Mouse (Mus musculus) heart, embryonic 13.5 days (tissue): ENCODE measurements around the gene Sh3pxd2a. TPM values are rescaled to one million over a fixed set of nuclear protein-coding genes. Genes with fewer than 3 reads are reported as not detected.

Source experiments
- ATAC-seq: fragments of 200-750 bp; cut with Nextera tagmentation; 2 replicates; pipeline ENCODE4 v1.8.0; 2017; ENCODE audit warnings: moderate TSS enrichment; ENCODE audit not compliant: insufficient number of reproducible peaks, low FRiP score, low TSS enrichment; ENCODE audit errors: extremely low read depth
- H3K27ac ChIP-seq: fragments of 300-500 bp; sonication (generic); replicated peaks from 2 replicates; pipeline ENCODE4 v1.5.1; 2015; ENCODE audit warnings: moderate library complexity, mild to moderate bottlenecking, inconsistent platforms
- H3K27me3 ChIP-seq: fragments of 300-500 bp; sonication (generic); replicated peaks from 2 replicates; pipeline ENCODE4 v1.6.1; 2015; ENCODE audit warnings: mild to moderate bottlenecking, inconsistent platforms
- H3K36me3 ChIP-seq: fragments of 300-500 bp; sonication (generic); 2 replicates; pipeline ENCODE4 v1.6.1; 2015; ENCODE audit warnings: mild to moderate bottlenecking, inconsistent platforms
- H3K4me1 ChIP-seq: fragments of 300-500 bp; sonication (generic); 2 replicates; pipeline ENCODE4 v1.6.1; 2015; ENCODE audit warnings: inconsistent platforms
- H3K4me2 ChIP-seq: fragments of 300-500 bp; sonication (generic); 2 replicates; pipeline ENCODE4 v1.6.1; 2015; ENCODE audit warnings: inconsistent platforms, mild to moderate bottlenecking, moderate library complexity
- H3K4me3 ChIP-seq: fragments of 300-500 bp; sonication (generic); 2 replicates; pipeline ENCODE4 v1.5.1; 2015; ENCODE audit warnings: moderate library complexity, mild to moderate bottlenecking, inconsistent platforms
- H3K9ac ChIP-seq: fragments of 300-500 bp; sonication (generic); 2 replicates; pipeline ENCODE4 v1.6.1; 2015; ENCODE audit warnings: inconsistent platforms, mild to moderate bottlenecking, moderate library complexity
- H3K9me3 ChIP-seq: fragments of 300-500 bp; sonication (generic); 2 replicates; pipeline ENCODE4 v1.6.1; 2016; ENCODE audit warnings: inconsistent platforms
- WGBS: fragments of 180-500 bp; shearing (Covaris S2); methylation state at CpG from one replicate; pipeline ENCODE4 v1.1.7; 2015; ENCODE audit warnings: mixed read lengths; 5-methylcytosine and 5-hydroxymethylcytosine counted together
- polyA plus RNA-seq: library from polyadenylated mRNA; unstranded; fragments of >200 nt; fragmentation: Nextera tagmentation; extraction: Ambion mirVana; gene quantifications from 2 replicates; pipeline ENCODE4 v1.2.1, GENCODE M21; 2015

Sh3pxd2a gene
- polyA plus RNA-seq, 1 experiment from 2014 or later: 5.7 TPM

DNA sequence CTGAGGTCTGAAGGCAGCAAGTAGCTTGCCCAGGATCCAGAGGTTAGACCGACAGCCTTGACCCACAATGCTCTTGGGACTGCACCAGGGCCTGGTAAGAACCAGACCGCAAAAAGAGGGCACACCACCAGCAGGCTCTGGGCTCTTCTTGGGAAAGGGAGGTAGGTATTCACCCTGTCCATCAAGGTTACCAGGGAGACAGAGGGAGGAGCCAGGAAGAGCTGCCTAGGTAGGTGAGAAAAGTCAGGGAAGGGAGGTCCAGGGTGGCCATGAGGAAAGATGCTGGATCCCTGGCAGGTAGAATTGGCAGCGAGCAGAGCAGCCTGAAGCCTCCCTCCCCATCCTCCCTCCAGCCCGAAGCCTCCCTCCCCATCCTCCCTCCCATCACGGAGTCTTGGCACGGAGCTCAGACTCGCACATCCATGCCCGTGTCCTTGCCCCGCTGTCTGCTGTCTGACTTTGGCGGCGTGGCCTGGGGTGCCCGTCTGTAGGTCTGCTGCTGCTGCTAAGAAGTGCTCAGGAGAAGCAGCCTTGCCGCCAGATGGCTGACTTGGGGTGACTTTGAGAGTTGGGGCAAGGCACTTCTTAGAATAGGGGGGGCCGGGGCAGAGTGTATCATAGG is 115.7 kb downstream of the Sh3pxd2a start:
- WGBS: 80% methylated on average over 13 of the region's 14 CpGs
- Histone ChIP-seq H3K4me2 (no peak overlapping the region), H3K4me1 (peaks cover 23% of the 10 kb centered on the region), H3K27me3 (peaks cover 18% of the 10 kb centered on the region), H3K9me3 (no peaks in the 10 kb centered on the region), H3K27ac (no peak overlapping the region), H3K4me3 (no peak overlapping the region), H3K36me3 (peaks cover 5% of the 10 kb centered on the region), H3K9ac (no peak overlapping the region)
- ATAC-seq: no peak

DNA sequence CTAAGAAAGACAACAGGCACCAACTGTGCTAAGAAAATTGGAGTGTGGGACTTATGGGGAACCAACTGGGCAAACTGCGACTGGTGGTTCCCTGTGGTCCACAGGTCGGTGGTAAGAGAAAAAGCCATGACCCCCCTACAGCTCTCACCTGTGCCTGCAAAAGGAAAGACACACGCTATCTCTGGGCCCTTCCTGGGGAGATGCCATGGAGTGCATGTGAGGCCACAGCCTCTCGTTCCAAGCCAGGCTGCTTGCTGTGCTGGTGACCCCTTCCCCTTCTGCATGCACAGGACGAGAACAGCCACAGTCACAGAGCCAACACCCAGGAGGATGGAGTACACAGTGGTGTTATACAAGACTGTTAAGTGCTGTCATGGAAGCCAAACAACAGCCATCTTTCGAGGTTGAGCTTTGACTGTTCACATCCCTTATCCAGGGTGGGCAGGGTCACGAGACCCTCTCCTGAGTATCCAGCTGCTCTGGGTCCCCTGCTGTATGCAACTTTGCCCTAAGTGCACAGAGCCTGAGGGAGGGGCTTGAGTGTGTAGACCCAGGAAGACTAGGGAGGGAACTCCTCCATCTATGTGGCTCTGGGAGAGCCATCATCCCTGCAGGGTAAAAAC is 117.1 kb downstream of the Sh3pxd2a start:
- Histone ChIP-seq H3K36me3 (peaks cover 4% of the 10 kb centered on the region), H3K9me3 (no peaks in the 10 kb centered on the region), H3K4me3 (no peak overlapping the region), H3K27ac (no peak overlapping the region), H3K4me1 (peaks cover 31% of the 10 kb centered on the region), H3K9ac (no peak overlapping the region), H3K27me3 (peaks cover 31% of the 10 kb centered on the region), H3K4me2 (no peak overlapping the region)
- ATAC-seq: no peak
- 71% methylated on average over 7 of the region's 7 CpGs for WGBS

GRCm38 (mm10) chr19:47346606-47347005 is 117.6 kb downstream of the Sh3pxd2a start:
- H3K36me3 ChIP-seq: peaks cover 4% of the 10 kb centered on the region
- H3K4me3 ChIP-seq: no peak overlapping the region
- H3K4me1 ChIP-seq: peaks cover 31% of the 10 kb centered on the region
- WGBS: 47% methylated on average over 8 of the region's 8 CpGs
- H3K27me3 ChIP-seq: peaks cover 33% of the 10 kb centered on the region
- ATAC-seq: no peak
- no peak overlapping the region for H3K4me2 ChIP-seq
- no peak overlapping the region for H3K27ac ChIP-seq
- H3K9ac ChIP-seq: no peak overlapping the region
- H3K9me3 ChIP-seq: no peaks in the 10 kb centered on the region

- WGBS: 61% methylated on average over 6 of the region's 6 CpGs
- Histone ChIP-seq H3K4me2 (no peak overlapping the region), H3K4me3 (no peak overlapping the region), H3K36me3 (peaks cover 4% of the 10 kb centered on the region), H3K4me1 (peaks cover 31% of the 10 kb centered on the region), H3K27me3 (peaks cover 33% of the 10 kb centered on the region), H3K27ac (no peak overlapping the region), H3K9me3 (no peaks in the 10 kb centered on the region), H3K9ac (no peak overlapping the region)
- no peak for ATAC-seq
Observed at GRCm38 (mm10) chr19:47345851-47346568, 118.2 kb downstream of the Sh3pxd2a start.

DNA sequence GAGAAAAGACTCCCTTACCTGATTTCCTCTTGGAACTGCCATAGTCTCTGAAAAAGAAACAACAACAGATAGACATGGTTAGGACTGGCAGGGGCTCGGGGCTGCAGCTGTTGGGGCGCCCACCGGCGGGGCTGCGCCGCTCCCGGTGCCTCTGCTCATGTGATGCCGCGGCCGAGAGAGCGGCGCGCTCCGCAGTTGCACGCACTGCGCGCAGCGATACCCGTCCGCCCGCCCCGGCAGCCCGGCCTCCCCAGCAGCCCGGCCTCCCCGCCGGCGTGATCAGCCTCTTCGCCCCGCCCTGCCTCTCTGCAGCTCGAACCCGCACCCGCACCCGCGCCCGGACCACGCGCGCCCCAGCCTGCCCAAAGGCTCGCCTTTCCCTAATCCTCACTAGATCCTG is 120.8 kb downstream of the Sh3pxd2a start:
- Histone ChIP-seq H3K4me3 (peak overlapping the region; percentile 52), H3K36me3 (no peaks in the 10 kb centered on the region), H3K9ac (peak overlapping the region; percentile 79), H3K9me3 (no peaks in the 10 kb centered on the region), H3K27ac (no peak overlapping the region), H3K4me1 (peaks cover 44% of the 10 kb centered on the region), H3K4me2 (peak overlapping the region; percentile 82), H3K27me3 (peaks cover 33% of the 10 kb centered on the region)
- ATAC-seq: no peak
- 1% methylated on average over 31 of the region's 39 CpGs for WGBS

- Histone ChIP-seq H3K36me3 (no peaks in the 10 kb centered on the region), H3K4me1 (peaks cover 49% of the 10 kb centered on the region), H3K27ac (peak overlapping the region; percentile 15; the same call in 1 of the 2 replicates), H3K4me2 (peak overlapping the region; percentile 75), H3K4me3 (peak overlapping the region; percentile 42), H3K27me3 (peaks cover 22% of the 10 kb centered on the region), H3K9ac (peak overlapping the region; percentile 76), H3K9me3 (no peaks in the 10 kb centered on the region)
- 3% methylated on average over 17 of the region's 17 CpGs for WGBS
- ATAC-seq: no peak
Observed at GRCm38 (mm10) chr19:47339165-47339564, 125.0 kb downstream of the Sh3pxd2a start.

DNA sequence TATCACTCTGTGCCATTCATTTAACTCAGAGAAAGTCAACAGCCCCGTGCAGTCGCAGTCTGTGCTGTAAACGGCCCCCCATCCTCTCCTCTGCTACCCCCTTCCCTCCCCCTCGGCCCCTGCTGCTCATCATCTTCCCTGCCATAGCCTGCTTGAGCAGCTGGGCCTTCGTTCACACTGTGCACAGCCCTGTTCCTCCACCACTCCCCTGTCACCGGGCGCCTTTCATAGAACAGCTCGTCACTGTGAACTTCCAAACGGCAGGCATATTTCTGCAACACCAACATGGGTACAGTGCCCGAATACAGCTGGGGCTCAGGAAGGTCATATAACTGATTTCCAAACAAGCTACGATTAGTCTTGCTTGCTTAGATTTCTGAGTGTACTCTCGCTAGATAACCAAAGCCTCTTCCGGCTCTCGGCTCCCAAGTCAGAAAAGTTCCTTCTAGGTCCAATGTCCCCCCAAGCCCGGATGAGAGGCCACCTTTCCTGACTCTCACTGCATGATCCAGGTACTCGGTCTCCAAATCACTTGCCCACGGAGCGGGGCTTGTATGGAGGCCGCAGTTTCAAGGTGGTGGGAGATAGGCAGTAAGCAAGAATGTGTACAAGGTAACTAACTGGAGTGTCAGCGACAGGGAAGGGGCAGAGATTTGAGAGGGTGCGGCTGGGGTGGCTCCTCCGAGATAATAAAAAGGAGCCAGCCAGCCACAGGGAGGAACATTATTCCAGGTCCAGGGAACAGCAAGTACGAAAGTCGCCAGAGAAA is 125.6 kb downstream of the Sh3pxd2a start:
- Histone ChIP-seq H3K4me2 (peak overlapping the region; percentile 75), H3K36me3 (no peaks in the 10 kb centered on the region), H3K4me3 (peak overlapping the region; percentile 42), H3K27me3 (peaks cover 16% of the 10 kb centered on the region), H3K9ac (peak overlapping the region; percentile 76), H3K4me1 (peaks cover 50% of the 10 kb centered on the region), H3K27ac (no peak overlapping the region), H3K9me3 (no peaks in the 10 kb centered on the region)
- no peak for ATAC-seq
- WGBS: 32% methylated on average over 24 of the region's 24 CpGs

DNA sequence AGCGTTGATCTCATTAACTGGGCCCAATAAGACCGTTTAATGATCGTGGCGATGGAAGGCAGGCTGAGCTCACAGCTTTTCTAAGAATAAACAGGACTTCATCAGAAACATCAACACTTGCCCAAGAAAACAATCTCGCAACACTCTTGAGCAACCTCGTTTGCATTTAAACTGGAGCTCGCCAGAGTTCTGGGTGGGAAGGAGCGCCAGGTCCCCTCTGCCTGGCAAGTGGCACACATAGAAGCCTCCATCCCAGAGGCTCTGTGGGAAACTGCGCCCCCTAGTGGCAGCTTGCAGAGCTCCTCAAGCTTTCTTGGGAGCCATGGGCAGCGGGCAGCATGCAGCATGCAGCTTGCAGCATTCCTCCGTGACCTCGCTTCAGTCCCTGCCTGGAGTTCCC is 126.5 kb downstream of the Sh3pxd2a start:
- H3K4me1 ChIP-seq: peaks cover 50% of the 10 kb centered on the region
- H3K9me3 ChIP-seq: no peaks in the 10 kb centered on the region
- 30% methylated on average over 12 of the region's 12 CpGs for WGBS
- peak overlapping the region; percentile 22; the same call in 1 of the 2 replicates for H3K4me3 ChIP-seq
- H3K27me3 ChIP-seq: peaks cover 8% of the 10 kb centered on the region; the same call in 1 of the 2 replicates
- no peaks in the 10 kb centered on the region for H3K36me3 ChIP-seq
- peak overlapping the region; percentile 76 for H3K9ac ChIP-seq
- no peak for ATAC-seq
- H3K27ac ChIP-seq: no peak overlapping the region
- H3K4me2 ChIP-seq: peak overlapping the region; percentile 75

- Histone ChIP-seq H3K4me1 (peaks cover 54% of the 10 kb centered on the region), H3K27ac (no peak overlapping the region), H3K4me2 (no peak overlapping the region), H3K36me3 (no peaks in the 10 kb centered on the region), H3K27me3 (peaks cover 3% of the 10 kb centered on the region; the same call in 1 of the 2 replicates), H3K4me3 (no peak overlapping the region), H3K9me3 (no peaks in the 10 kb centered on the region), H3K9ac (no peak overlapping the region)
- ATAC-seq: no peak
- WGBS: 77% methylated on average over 7 of the region's 7 CpGs
Observed at GRCm38 (mm10) chr19:47337191-47337590, 127.0 kb downstream of the Sh3pxd2a start.

GRCm38 (mm10) chr19:47335262-47335661 is 128.9 kb downstream of the Sh3pxd2a start:
- no peak overlapping the region for H3K4me2 ChIP-seq
- peaks cover 70% of the 10 kb centered on the region for H3K4me1 ChIP-seq
- H3K9ac ChIP-seq: peak overlapping the region; percentile 62; the same call in 1 of the 2 replicates
- 47% methylated on average over 6 of the region's 6 CpGs for WGBS
- H3K27ac ChIP-seq: no peak overlapping the region
- no peaks in the 10 kb centered on the region for H3K9me3 ChIP-seq
- ATAC-seq: no peak
- no peak overlapping the region for H3K4me3 ChIP-seq
- no peaks in the 10 kb centered on the region for H3K27me3 ChIP-seq
- H3K36me3 ChIP-seq: no peaks in the 10 kb centered on the region

- no peaks in the 10 kb centered on the region for H3K36me3 ChIP-seq
- ATAC-seq: no peak
- 56% methylated on average over 17 of the region's 17 CpGs for WGBS
- no peaks in the 10 kb centered on the region for H3K9me3 ChIP-seq
- peaks cover 73% of the 10 kb centered on the region for H3K4me1 ChIP-seq
- H3K4me2 ChIP-seq: no peak overlapping the region
- H3K27ac ChIP-seq: no peak overlapping the region
- no peaks in the 10 kb centered on the region for H3K27me3 ChIP-seq
- H3K4me3 ChIP-seq: no peak overlapping the region
- peak overlapping the region; percentile 62; the same call in 1 of the 2 replicates for H3K9ac ChIP-seq
Observed at GRCm38 (mm10) chr19:47334713-47335112, 129.5 kb downstream of the Sh3pxd2a start.
